Mouse (Mus musculus) small intestine, adult 2 months (tissue): ENCODE measurements around the gene Krt6a.

Experiments
- CTCF ChIP-seq: fragments of 200-500 bp; IDR thresholded peaks from 2 replicates; pipeline ENCODE4 v1.5.1; 2012; ENCODE audit warnings: low read depth, mild to moderate bottlenecking, control low read depth, inconsistent platforms, low read length, moderate library complexity, mixed read lengths; ENCODE audit not compliant: insufficient replicate concordance, insufficient read length; ENCODE audit errors: extremely low read depth
- POLR2A ChIP-seq: fragments of 200-500 bp; IDR thresholded peaks from 2 replicates; pipeline ENCODE4 v1.6.1; 2012; ENCODE audit warnings: low read depth, mild to moderate bottlenecking, control low read depth, inconsistent platforms, low read length, moderate library complexity

DNA sequence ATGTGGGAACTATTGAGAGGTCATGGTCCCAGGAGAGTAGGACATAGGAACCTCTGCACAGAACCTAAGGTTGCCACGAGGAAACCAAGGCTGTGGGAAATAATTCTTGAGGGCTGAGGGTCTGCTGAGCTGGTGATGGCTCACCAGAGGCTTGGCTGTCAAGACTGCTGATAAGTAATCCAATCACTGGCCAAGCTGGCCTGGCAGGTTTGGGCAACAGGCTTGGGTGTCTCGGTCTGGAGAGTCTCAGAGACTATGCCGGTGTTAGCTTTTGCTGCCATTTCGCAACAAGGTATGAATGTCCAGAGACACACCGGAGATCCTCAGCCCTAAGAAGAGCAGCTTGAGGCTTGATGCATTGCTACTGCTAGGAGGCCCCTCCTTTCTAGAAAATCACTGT is 20.2 kb upstream of the Krt6a start:
- TF ChIP-seq POLR2A = no peak
- TF ChIP-seq CTCF = no peak
